In the genomic region with DNA sequence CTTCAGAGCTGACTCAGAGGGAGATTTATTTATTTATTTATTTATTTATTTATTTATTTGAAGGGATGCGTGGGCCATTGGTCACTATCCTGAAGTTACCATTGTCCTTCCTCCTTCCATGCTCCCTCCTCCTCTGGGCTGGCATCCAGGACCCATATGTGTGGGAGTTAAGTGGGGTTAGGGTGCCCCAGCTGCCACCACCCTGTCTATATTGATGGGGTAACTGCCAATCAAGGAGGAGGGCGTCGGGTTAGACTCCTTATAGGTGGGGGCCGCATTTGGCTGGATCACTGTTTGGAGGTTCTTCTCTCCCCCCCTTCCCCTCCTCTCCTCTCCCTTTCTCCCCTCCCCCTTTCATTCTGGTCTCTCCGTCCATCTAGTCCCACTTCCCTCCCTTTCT, we compare ENCODE assay signal across 20 mouse cellular contexts. TPM values are rescaled to one million over a fixed set of nuclear protein-coding genes. Genes with fewer than 3 reads are reported as not detected.
DNase-seq lines count a peak whose midpoint lies in the region; ATAC-seq lines count a peak whose summit lies in the region.
"Had no signal": no experiment of that assay in that cellular context is flagged by ENCODE, and none has a peak within 500 bp of the region (broad histone marks: within the 10 kb centered on the region; RNA-seq: fewer than 3 reads in every experiment).

No protein-coding gene starts in this region.

- H3K27ac ChIP-seq in midbrain, embryonic 10.5 days (replicated peaks) = no peak overlapping the region; the same call in 1 of the 2 replicates
- peak overlapping the region; percentile 84 for H3K27ac ChIP-seq in neural tube, embryonic 15.5 days (replicated peaks)
- no peak overlapping the region for H3K27ac ChIP-seq in liver, embryonic 11.5 days (ENCODE audit: low read depth, low read length)
- H3K27ac ChIP-seq: heart, embryonic 10.5 days; lung, embryonic 15.5 days had no signal

- peaks cover 100% of the 10 kb centered on the region for H3K27me3 ChIP-seq in midbrain, embryonic 10.5 days (ENCODE audit: low read depth, poor library complexity, severe bottlenecking)
- H3K27me3 ChIP-seq in neural tube, embryonic 15.5 days (replicated peaks) = peaks cover 62% of the 10 kb centered on the region
- H3K27me3 ChIP-seq in liver, embryonic 11.5 days (replicated peaks; ENCODE audit: control insufficient read depth, insufficient read depth, low read length) = peaks cover 100% of the 10 kb centered on the region

- no peaks in the 10 kb centered on the region for H3K9me3 ChIP-seq in midbrain, embryonic 10.5 days (replicated peaks)
- no peaks in the 10 kb centered on the region for H3K9me3 ChIP-seq in neural tube, embryonic 15.5 days (replicated peaks)
- H3K9me3 ChIP-seq in liver, embryonic 11.5 days (ENCODE audit: control insufficient read depth, low read length) = no peaks in the 10 kb centered on the region
- H3K9me3 ChIP-seq: heart, embryonic 10.5 days; lung, embryonic 15.5 days; megakaryocyte, embryonic 14.5 days had no signal

- peak; percentile 60 for DNase-seq in left cerebral cortex, postnatal 4 days
- DNase-seq in left cerebral cortex, postnatal 25 days (ENCODE audit: low spot score in 2 of 2) = no peak
- peak; percentile 64 to 71 for DNase-seq in cerebellum, postnatal 14 days
- DNase-seq in midbrain, embryonic 10.5 days (ENCODE audit: low spot score) = no peak
- DNase-seq in liver, embryonic 11.5 days (ENCODE audit: low spot score) = no peak
- no peak for DNase-seq in lung, postnatal 36 days
- DNase-seq: adrenal gland, adult 2 months; gastrocnemius, postnatal 14 days; heart, postnatal 4 days; kidney, postnatal 10 days; liver; right cerebral cortex, postnatal 4 days; thymus, postnatal 36 days had no signal

- intact Hi-C loops in left cerebral cortex, postnatal 4 days (cut with DNase I) = no loop called here
- intact Hi-C loops in left cerebral cortex, postnatal 25 days (cut with DNase I) = no loop called here

- peaks cover 8% of the 10 kb centered on the region; the same call in 1 of the 2 replicates for H3K36me3 ChIP-seq in midbrain, embryonic 10.5 days
- no peaks in the 10 kb centered on the region for H3K36me3 ChIP-seq in neural tube, embryonic 15.5 days
- no peaks in the 10 kb centered on the region for H3K36me3 ChIP-seq in liver, embryonic 11.5 days (ENCODE audit: control insufficient read depth, insufficient read depth, low read length)
- H3K36me3 ChIP-seq: heart, embryonic 10.5 days; lung, embryonic 15.5 days had no signal

- H3K4me1 ChIP-seq in midbrain, embryonic 10.5 days = peaks cover 75% of the 10 kb centered on the region
- H3K4me1 ChIP-seq in neural tube, embryonic 15.5 days = peaks cover 52% of the 10 kb centered on the region
- no peaks in the 10 kb centered on the region for H3K4me1 ChIP-seq in liver, embryonic 11.5 days (replicated peaks; ENCODE audit: control insufficient read depth, insufficient read depth, low read length)

- H3K4me3 ChIP-seq in midbrain, embryonic 10.5 days = peak overlapping the region; percentile 53; the same call in 1 of the 2 replicates
- no peak overlapping the region for H3K4me3 ChIP-seq in neural tube, embryonic 15.5 days (replicated peaks)
- no peak overlapping the region for H3K4me3 ChIP-seq in liver, embryonic 11.5 days (ENCODE audit: low read depth, low read length)
- H3K4me3 ChIP-seq: megakaryocyte, embryonic 14.5 days had no signal

- no peak for ATAC-seq in neural tube, embryonic 15.5 days (ENCODE audit: low FRiP score)
- ATAC-seq in liver, embryonic 11.5 days (replicated peaks; ENCODE audit: low FRiP score) = no peak
- ATAC-seq: Patski had no signal

- H3K4me2 ChIP-seq in neural tube, embryonic 15.5 days = peak overlapping the region; percentile 59
- H3K4me2 ChIP-seq in liver, embryonic 11.5 days = no peak overlapping the region

- WGBS in midbrain, embryonic 10.5 days = 0% methylated on average over 5 of the region's 5 CpGs
- WGBS in neural tube, embryonic 15.5 days = 3% methylated on average over 5 of the region's 5 CpGs
- WGBS in liver, embryonic 11.5 days = 1% methylated on average over 5 of the region's 5 CpGs

- no peak overlapping the region for H3K9ac ChIP-seq in neural tube, embryonic 15.5 days (replicated peaks)
- no peak overlapping the region for H3K9ac ChIP-seq in liver, embryonic 11.5 days (ENCODE audit: low read depth, low read length)
- H3K9ac ChIP-seq: lung, embryonic 15.5 days had no signal

RNA-seq across cellular contexts. Expression of a gene that starts 0.7 kb away (rescaled TPM):
- under 1 TPM in 1 of 2 experiments, not detected in 1; 0.64 TPM for total RNA-seq in left cerebral cortex, postnatal 4 days (2021)
- under 1 TPM in 1 of 2 experiments, not detected in 1; 0.39 TPM for total RNA-seq in left cerebral cortex, postnatal 25 days (2021)
- polyA plus RNA-seq in midbrain, embryonic 10.5 days (2016; fragmentation: Nextera tagmentation; extraction: Ambion mirVana) = 18.8 and 36.7 TPM in 2 replicates
- polyA plus RNA-seq in neural tube, embryonic 15.5 days (2015; fragmentation: Nextera tagmentation; extraction: Ambion mirVana) = 23.7 and 35.3 TPM in 2 replicates
- polyA plus RNA-seq in liver, embryonic 11.5 days (2014; fragmentation: Nextera tagmentation; extraction: Ambion mirVana) = not detected in 2 replicates
- total RNA-seq: adrenal gland, adult 2 months; CH12.LX; gastrocnemius, postnatal 14 days; heart, postnatal 4 days; layer of hippocampus, postnatal 25 days had no signal
- polyA plus RNA-seq: adrenal gland, adult 2 months; Patski had no signal

RNA-seq across cellular contexts. Expression of a gene that starts 58.2 kb away (rescaled TPM):
- 10 to 100 TPM; 58.7 to 60.3 TPM for total RNA-seq in left cerebral cortex, postnatal 4 days (2021)
- total RNA-seq in left cerebral cortex, postnatal 25 days (2021) = 10 to 100 TPM; 64.9 to 72.2 TPM
- 9.1 and 12.2 TPM in 2 replicates for polyA plus RNA-seq in midbrain, embryonic 10.5 days (2016; fragmentation: Nextera tagmentation; extraction: Ambion mirVana)
- 22.9 and 23.2 TPM in 2 replicates for polyA plus RNA-seq in neural tube, embryonic 15.5 days (2015; fragmentation: Nextera tagmentation; extraction: Ambion mirVana)
- polyA plus RNA-seq in liver, embryonic 11.5 days (2014; fragmentation: Nextera tagmentation; extraction: Ambion mirVana) = 4.6 and 5.7 TPM in 2 replicates

Comparison
In these comparisons a context has a peak if more than half of its experiments do, and no peak if none do; other contexts are left out.
1. DNase-seq: peak in left cerebral cortex, postnatal 4 days (single experiment) and cerebellum, postnatal 14 days (2 of 2); none in left cerebral cortex, postnatal 25 days (0 of 2), midbrain, embryonic 10.5 days (single experiment), liver, embryonic 11.5 days (single experiment) and lung, postnatal 36 days (single experiment).
2. RNA of a gene that starts 0.7 kb away (polyA plus RNA-seq): 23.7 to 35.3 TPM in neural tube, embryonic 15.5 days and 18.8 to 36.7 TPM in midbrain, embryonic 10.5 days; not detected in liver, embryonic 11.5 days; every median in the first group is over 10 times any median in the second.